Mouse (Mus musculus) monocyte, adult 2 months (primary cell): Measurements from ENCODE around the gene Rnf215.

ENCODE experiments used
- DNase-seq, 2 experiments: peaks; one replicate each; pipeline ENCODE4 v3.0.0; 2022; ENCODE audit warnings: low spot score in 2 of 2, low read depth in 1 of 2

Gene Rnf215

GRCm38 (mm10) chr11:4189182-4189581, 54.2 kb downstream of the Rnf215 start:
- DNase-seq, result no peak

GRCm38 (mm10) chr11:4190677-4191076, 55.7 kb downstream of the Rnf215 start:
- DNase-seq, result no peak
